Mouse (Mus musculus): ENCODE results near the gene Tas1r1. TPM values are rescaled to one million over a fixed set of nuclear protein-coding genes. Genes with fewer than 3 reads are reported as not detected.

Gene Tas1r1
- polyA plus RNA-seq, 1 experiment from 2014 or later, result 1.5 TPM

- no peak overlapping the region; the same call in 1 of the 2 replicates for H3K27ac ChIP-seq (replicated peaks; ENCODE audit: low read depth, low read length)
- H3K9ac ChIP-seq (ENCODE audit: low read depth, low read length), result 0 out of 2 replicates have a peak overlapping the region, but pooled peaks have one; percentile 5
- H3K9me3 ChIP-seq (ENCODE audit: control insufficient read depth, low read length), result no peaks in the 10 kb centered on the region
- ATAC-seq (ENCODE audit: low read depth) (no peak), DNase-seq (ENCODE audit: low spot score) (no peak)
- no peaks in the 10 kb centered on the region for H3K27me3 ChIP-seq (replicated peaks; ENCODE audit: control insufficient read depth, insufficient read depth, low read length)
- WGBS, result 46% methylated on average over 17 of the region's 17 CpGs
- peak overlapping the region; percentile 6; the same call in 1 of the 2 replicates for H3K4me3 ChIP-seq (ENCODE audit: low read depth, low read length)
- peaks cover 56% of the 10 kb centered on the region for H3K36me3 ChIP-seq (ENCODE audit: control insufficient read depth, insufficient read depth, low read length)
- 0 out of 2 replicates have a peak overlapping the region, but pooled peaks have one; percentile 4 for H3K4me2 ChIP-seq (ENCODE audit: low read depth, low read length)
- peaks cover 10% of the 10 kb centered on the region for H3K4me1 ChIP-seq (ENCODE audit: control insufficient read depth, insufficient read depth, low read length)
Measured at GRCm38 (mm10) chr4:151983043-151983442, 55.3 kb downstream of the Tas1r1 start.

DNA sequence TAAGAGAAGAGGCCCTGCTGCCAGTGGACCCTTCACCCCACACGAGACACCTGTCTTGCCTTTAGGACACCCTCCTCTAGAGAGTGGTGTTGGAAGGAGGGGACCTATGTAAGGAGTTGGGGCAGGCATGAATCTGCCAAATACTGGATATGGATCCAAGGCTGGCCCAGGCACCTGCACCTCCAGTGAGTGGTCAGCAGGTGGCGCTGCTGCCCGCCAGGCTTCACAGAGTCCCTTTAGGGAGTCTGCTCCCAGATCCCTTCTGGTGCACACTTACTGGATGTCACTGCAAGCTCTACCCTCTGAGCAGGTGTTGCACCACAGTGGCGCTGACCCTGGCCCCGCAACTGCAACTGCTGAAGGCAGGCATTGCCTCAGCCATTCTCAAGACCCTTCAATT lies 57.0 kb downstream of the Tas1r1 start:
- peaks cover 58% of the 10 kb centered on the region for H3K36me3 ChIP-seq (ENCODE audit: control insufficient read depth, insufficient read depth, low read length)
- no peaks in the 10 kb centered on the region; the same call in 1 of the 2 replicates for H3K4me1 ChIP-seq (ENCODE audit: control insufficient read depth, insufficient read depth, low read length)
- no peak overlapping the region for H3K4me3 ChIP-seq (ENCODE audit: low read depth, low read length)
- no peaks in the 10 kb centered on the region for H3K9me3 ChIP-seq (ENCODE audit: control insufficient read depth, low read length)
- no peaks in the 10 kb centered on the region for H3K27me3 ChIP-seq (replicated peaks; ENCODE audit: control insufficient read depth, insufficient read depth, low read length)
- DNase-seq (ENCODE audit: low spot score), result peak; percentile 81
- ATAC-seq (ENCODE audit: low read depth), result peak; percentile 79
- no peak overlapping the region for H3K27ac ChIP-seq (replicated peaks; ENCODE audit: low read depth, low read length)
- H3K4me2 ChIP-seq (ENCODE audit: low read depth, low read length), result no peak overlapping the region
- no peak overlapping the region for H3K9ac ChIP-seq (ENCODE audit: low read depth, low read length)
- WGBS, result 13% methylated on average over 5 of the region's 5 CpGs

DNA sequence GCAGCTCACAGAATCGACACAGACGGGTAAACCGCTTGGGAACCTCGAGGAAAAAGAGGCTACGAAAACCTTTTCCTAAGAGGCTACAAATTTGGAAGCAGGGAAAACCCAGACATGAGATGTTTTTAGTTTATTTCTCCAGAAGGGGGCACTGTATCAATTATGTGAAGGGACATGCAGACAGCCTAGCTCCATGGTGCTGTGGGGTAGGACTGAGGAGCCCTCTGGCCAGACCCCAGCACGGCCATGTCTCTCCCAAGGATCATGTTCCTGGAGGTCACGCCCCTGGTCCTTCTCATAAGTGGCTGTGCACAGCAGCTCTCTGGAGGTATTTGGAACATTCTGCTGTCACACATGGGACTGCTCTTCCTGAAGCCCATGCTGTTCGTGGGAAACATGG lies 57.7 kb downstream of the Tas1r1 start:
- WGBS, result 67% methylated on average over 8 of the region's 8 CpGs
- H3K4me1 ChIP-seq (ENCODE audit: control insufficient read depth, insufficient read depth, low read length), result no peaks in the 10 kb centered on the region
- no peak overlapping the region for H3K9ac ChIP-seq (ENCODE audit: low read depth, low read length)
- peaks cover 59% of the 10 kb centered on the region for H3K36me3 ChIP-seq (ENCODE audit: control insufficient read depth, insufficient read depth, low read length)
- H3K27ac ChIP-seq (replicated peaks; ENCODE audit: low read depth, low read length), result no peak overlapping the region
- DNase-seq (ENCODE audit: low spot score) (no peak), ATAC-seq (ENCODE audit: low read depth) (no peak)
- H3K27me3 ChIP-seq (replicated peaks; ENCODE audit: control insufficient read depth, insufficient read depth, low read length), result no peaks in the 10 kb centered on the region
- H3K4me2 ChIP-seq (ENCODE audit: low read depth, low read length), result no peak overlapping the region
- no peaks in the 10 kb centered on the region for H3K9me3 ChIP-seq (ENCODE audit: control insufficient read depth, low read length)
- no peak overlapping the region for H3K4me3 ChIP-seq (ENCODE audit: low read depth, low read length)

Other genes with a start within 250 kb of the Tas1r1 start
- 77.3 and 88.0 TPM in 2 replicates for gene Camta1, start 176.7 kb downstream of the Tas1r1 start, polyA plus RNA-seq (2014; fragmentation: Nextera tagmentation; extraction: Ambion mirVana)
- 47.5 and 53.1 TPM in 2 replicates for gene Dnajc11, start 104.9 kb downstream of the Tas1r1 start, polyA plus RNA-seq (2014; fragmentation: Nextera tagmentation; extraction: Ambion mirVana)
- gene Thap3, start 49.6 kb downstream of the Tas1r1 start, polyA plus RNA-seq (2014; fragmentation: Nextera tagmentation; extraction: Ambion mirVana), result 31.7 and 32.7 TPM in 2 replicates
- 30.1 and 32.6 TPM in 2 replicates for gene Phf13, start 42.3 kb downstream of the Tas1r1 start, polyA plus RNA-seq (2014; fragmentation: Nextera tagmentation; extraction: Ambion mirVana)
- gene Klhl21, start 29.8 kb downstream of the Tas1r1 start, polyA plus RNA-seq (2014; fragmentation: Nextera tagmentation; extraction: Ambion mirVana), result 10.9 and 11.2 TPM in 2 replicates
- gene Zbtb48, start 10.9 kb downstream of the Tas1r1 start, polyA plus RNA-seq (2014; fragmentation: Nextera tagmentation; extraction: Ambion mirVana), result 19.0 and 19.9 TPM in 2 replicates
- gene Nol9, start 753 bp upstream of the Tas1r1 start, polyA plus RNA-seq (2014; fragmentation: Nextera tagmentation; extraction: Ambion mirVana), result 25.1 and 26.5 TPM in 2 replicates
- 12.0 and 13.4 TPM in 2 replicates for gene Plekhg5, start 33.9 kb upstream of the Tas1r1 start, polyA plus RNA-seq (2014; fragmentation: Nextera tagmentation; extraction: Ambion mirVana)
- 0.65 and 1.4 TPM in 2 replicates for gene Tnfrsf25, start 77.4 kb upstream of the Tas1r1 start, polyA plus RNA-seq (2014; fragmentation: Nextera tagmentation; extraction: Ambion mirVana)
- gene Espn, start 113.8 kb upstream of the Tas1r1 start, polyA plus RNA-seq (2014; fragmentation: Nextera tagmentation; extraction: Ambion mirVana), result 4.2 and 4.4 TPM in 2 replicates
- gene Hes2, start 120.3 kb upstream of the Tas1r1 start, polyA plus RNA-seq (2014; fragmentation: Nextera tagmentation; extraction: Ambion mirVana), result 0.25 and 0.43 TPM in 2 replicates
- 70.1 and 71.8 TPM in 2 replicates for gene Acot7, start 139.6 kb upstream of the Tas1r1 start, polyA plus RNA-seq (2014; fragmentation: Nextera tagmentation; extraction: Ambion mirVana)
- gene Gpr153, start 235.7 kb upstream of the Tas1r1 start, polyA plus RNA-seq (2014; fragmentation: Nextera tagmentation; extraction: Ambion mirVana), result 36.7 and 40.7 TPM in 2 replicates

All from embryonic facial prominence, embryonic 14.5 days (tissue).